Mouse (Mus musculus) G1E-ER4 (cell line): ENCODE measurements around the gene Osgin1. TPM values are rescaled to one million over a fixed set of nuclear protein-coding genes. Genes with fewer than 3 reads are reported as not detected.

ENCODE experiments used
- GATA1 ChIP-seq: IDR thresholded peaks from one replicate; pipeline ENCODE4 v1.8.0; 2012; ENCODE audit warnings: low read length, inconsistent platforms
- polyA plus RNA-seq: library from polyadenylated mRNA; stranded (reverse); fragments of >175 nt; gene quantifications from 2 replicates; pipeline ENCODE4 v1.2.3, GENCODE M21; 2012

The Osgin1 gene
- 0.04 and 0.11 TPM in 2 replicates for polyA plus RNA-seq

DNA sequence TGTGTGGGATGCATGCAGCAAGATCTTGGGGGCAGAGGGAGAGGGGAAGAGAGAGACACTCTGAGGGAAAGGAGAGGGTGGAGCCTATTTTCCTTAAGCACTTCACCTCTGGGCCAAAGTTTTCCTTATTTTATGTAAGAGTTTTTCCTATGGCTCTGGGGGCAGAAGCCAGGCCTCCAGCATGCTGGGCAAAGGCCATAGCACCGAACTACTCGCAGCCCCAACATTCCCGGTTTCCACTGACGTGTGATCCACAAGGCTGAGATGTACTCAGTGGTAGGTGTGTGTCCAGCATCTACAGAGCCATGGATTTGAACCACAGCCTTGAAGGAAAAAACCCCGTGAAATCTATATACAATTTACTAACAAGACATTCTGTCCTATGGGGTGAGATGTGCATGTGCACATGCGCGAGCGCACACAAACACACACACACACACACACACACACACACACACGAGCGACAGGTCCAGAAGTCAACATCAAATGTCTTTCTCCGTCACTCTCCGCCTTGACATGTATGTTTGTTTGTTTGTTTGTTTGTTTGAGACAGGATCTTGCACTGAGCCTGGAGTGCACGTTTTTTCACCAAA lies at the start of gene Osgin1:
Osgin1 (plus strand) TSS at position 543 of the 593 bp plus-strand sequence.
- TF ChIP-seq GATA1, result no peak

DNA sequence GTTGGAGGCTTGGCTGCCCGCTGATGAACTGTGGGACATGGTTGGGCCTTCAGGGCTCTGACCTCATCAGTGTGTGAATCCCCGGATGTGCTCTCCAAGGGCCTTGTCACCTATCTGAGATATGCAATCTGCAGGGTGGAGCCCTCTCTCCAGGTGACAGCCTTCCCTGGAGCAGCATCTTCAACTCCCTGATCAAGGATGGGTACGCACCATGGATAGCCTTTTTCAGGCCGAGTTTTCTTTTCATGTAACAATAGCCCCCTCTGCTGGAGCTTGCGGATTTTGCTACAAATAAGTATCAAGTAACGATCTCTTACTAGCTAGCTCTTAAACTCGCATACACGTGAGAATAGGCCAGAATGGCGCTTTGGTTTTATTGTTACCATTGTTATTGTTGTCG lies 49.4 kb upstream of the Osgin1 start:
- TF ChIP-seq GATA1, result no peak

DNA sequence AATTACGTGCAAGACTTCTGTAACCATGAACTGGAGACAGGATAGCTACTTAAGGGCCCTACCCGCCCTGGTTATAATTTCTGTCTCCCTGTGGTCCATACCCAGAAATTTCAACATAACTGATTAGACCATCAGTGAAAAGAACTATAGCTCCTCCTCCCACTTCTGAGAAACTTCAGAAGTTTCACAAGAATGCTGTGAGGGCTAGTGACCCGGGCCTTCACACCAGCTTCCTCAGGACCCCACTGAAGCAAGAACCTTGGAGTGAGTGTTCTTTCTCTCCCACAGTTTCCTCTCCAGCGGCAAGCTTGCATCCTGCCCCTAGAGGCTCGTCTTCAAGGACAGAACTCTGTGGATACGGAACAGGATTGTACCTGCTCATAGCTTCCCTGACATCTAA lies 48.1 kb upstream of the Osgin1 start:
- no peak for TF ChIP-seq GATA1

DNA sequence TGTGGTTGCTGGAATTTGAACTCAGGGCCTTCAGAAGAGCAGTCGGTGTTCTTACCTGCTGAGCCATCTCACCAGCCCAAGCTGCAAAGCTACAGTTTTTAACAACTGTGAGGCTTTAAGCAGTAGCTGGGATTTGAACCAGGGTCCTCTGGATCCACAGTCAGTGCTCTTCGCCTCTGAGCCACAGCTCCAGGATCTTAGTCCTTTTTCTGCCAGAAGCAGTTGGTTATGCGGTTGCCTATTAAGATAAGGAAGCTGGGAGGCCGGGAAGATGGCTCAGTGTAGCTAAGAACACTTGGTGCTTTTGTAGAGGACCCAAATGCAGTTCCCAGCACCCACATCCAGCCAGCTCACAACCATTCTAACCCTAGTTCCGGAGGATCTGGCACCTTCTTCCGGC lies 46.9 kb upstream of the Osgin1 start:
- no peak for TF ChIP-seq GATA1

DNA sequence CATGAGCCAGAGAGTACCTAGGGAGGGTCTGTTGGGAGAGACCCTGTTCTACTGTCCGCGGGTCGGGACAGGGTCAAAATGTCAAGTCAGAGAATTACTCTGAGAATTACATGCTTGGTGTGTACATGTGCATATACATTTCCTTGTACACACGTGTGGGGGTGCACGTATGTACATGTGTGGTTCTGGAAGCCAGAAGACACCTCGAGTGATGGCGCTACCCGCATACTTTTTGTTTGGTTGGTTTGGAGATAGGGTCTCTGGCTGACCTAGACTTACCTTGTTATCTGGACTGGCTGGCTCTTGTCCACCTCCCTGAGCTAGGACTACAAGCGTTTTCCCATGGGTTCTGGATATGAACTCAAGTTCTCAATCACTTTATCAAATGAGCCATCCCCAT lies 39.8 kb upstream of the Osgin1 start:
- no peak for TF ChIP-seq GATA1

DNA sequence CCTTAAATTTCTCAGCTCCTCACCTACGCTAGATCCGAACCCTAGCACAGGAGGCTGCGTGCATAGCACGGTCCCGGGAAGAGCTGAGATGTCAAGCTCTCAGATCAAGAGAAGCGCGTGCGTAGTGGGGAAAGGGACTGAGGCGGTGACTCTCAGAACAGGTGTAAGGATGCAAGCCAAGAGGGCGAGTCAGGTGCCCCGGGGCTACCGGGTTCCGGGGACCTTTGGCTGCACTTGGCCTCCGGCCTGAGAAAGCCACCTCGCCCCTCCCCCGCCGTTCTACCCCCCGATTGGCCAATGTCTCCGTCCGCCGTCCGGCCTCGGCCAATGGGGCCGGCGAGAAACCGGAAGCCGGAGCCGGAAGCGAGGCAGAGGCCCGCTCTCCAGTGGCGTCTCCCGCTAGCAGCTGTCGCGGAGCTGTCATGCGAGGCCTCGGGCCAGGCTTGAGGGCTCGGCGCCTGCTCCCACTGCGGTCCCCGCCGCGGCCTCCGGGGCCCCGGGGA lies 39.3 kb upstream of the Osgin1 start, which contains the start of gene Mlycd:
Mlycd (plus strand) TSS at position 355 of the 503 bp plus-strand sequence.
- TF ChIP-seq GATA1, result no peak

DNA sequence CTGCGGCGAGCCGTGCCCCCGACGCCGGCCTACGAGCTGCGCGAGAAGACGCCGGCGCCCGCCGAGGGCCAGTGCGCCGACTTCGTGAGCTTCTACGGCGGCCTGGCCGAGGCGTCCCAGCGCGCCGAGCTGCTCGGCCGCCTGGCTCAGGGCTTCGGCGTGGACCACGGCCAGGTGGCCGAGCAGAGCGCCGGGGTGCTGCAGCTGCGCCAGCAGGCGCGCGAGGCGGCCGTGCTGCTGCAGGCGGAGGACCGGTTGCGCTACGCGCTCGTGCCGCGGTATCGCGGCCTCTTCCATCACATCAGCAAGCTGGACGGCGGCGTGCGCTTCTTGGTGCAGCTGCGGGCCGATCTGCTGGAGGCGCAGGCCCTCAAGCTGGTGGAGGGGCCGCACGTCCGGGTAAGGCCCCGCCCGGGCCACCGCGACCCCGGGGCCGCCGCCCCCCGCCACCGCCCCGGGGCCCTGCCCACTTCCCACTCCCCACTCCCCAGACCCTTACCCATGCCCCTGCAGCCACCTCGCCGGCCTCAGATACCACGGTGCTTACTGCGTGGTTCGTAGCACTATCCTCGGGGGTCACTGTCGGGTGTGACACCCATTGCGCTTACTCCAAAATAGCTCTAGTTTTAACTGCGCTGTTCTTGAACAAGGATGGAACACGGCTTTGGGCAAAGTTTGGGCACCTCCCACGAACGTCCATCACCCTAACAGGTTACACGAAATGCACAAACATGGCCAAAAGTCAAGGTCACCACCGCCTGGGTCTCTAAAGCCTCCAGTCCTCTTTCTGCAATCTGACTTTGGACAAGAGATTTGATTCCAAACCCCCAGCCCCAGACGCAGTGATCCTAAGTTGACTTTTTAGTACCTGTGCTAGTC lies 38.6 kb upstream of the Osgin1 start:
- TF ChIP-seq GATA1, result no peak

DNA sequence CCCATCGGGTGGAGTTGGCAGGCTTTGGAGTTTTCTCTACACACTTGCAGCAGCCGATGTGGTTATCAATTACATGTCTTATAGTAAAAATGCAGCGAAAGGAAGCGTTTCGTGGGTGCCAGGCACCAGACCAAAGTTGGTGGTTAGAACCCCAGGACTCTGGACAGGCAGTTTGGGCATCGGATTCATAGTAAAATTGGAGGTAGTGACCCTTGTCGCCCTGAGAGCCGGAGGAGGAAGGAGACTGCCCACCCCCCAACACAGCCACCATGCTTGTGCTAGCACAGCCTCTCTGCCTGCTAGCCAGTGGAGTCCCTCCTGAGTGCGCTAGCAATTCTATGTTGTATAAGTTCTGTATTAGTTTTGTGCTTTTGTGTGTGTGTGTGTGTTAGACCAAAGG lies 35.4 kb upstream of the Osgin1 start:
- no peak for TF ChIP-seq GATA1

DNA sequence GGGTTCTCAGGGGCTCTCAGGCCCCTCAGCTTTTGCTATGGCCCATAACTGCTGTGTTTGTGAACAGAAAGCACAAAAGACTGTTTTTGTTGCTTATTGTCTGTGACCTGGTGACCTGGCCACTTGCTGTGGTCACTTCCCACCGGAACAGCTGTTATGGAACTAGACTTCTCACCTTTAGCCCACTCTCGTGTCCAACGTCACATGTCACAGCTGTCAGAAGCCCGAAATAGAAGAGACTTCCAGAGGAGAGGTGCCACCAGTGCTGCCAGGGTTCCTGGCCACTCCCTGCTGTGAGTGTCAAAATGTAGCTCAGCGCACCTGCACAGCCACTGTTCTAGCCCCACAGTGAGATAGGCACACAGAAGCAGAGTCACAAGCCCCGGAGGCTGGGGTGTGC lies 34.7 kb upstream of the Osgin1 start:
- no peak for TF ChIP-seq GATA1

DNA sequence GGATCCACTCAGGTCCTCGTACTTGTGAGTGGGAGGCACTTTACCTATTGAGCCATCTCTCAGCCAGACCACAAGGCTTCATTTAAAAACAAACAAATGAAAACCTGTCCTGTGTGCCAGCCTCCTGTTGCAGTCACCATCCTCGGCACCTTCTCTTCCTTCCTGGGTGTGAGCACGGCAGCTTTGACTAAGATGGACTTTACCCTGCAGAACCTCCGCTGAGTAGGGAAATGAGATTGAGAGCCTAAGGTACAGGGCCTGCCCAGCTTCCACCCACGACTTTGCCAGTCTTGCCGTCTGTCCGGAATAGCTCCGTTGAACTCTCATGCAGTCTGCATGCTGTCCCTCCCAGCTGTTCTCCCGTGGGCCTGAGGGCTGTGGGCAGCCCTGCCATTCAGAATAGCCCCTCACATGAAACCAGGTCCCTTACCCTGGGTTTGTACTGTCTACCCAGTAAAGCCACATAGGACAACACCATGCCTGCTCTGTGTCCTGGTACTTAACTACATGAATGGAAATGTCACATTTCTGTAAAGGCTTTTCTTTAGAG lies 33.7 kb upstream of the Osgin1 start:
- no peak for TF ChIP-seq GATA1

DNA sequence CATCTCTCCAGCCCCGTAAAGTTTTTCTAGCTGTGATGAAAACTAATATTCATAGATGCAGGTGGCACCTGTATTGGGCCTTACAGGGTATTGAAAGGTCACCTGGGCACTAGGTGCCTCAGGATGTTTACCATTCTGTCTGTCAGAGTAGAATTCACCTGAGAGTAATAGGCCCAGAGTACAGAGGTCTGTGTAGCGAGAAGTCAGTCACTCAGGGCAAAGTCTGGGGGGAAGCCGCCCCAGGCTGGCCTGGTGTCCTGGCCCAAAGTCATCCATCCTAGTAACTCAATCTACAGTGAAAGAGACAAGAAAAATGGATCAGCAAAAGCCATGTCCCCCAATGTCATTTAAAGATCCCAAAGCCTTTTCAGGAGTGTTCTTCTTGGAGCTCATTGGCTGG lies 33.0 kb upstream of the Osgin1 start:
- TF ChIP-seq GATA1, result no peak

DNA sequence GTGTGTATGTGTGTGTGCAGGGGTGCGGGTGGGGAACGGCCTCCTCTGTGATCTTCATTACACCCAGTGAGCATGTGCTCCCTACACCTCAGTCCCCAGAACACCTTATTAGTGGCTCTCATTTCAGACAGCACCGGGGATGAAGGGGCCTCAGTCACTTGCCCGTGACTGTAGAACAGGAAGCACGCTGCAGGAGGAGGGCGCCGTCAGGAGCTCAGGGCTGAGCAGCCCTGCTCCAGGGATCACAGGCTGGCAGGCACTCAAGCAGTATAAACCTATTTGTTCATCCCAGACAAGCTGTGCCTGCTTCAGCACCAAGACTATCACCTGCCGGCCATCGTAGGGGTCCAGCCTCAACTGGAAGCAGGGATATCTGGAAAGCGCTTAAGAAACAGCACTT lies 30.0 kb upstream of the Osgin1 start:
- TF ChIP-seq GATA1, result no peak

DNA sequence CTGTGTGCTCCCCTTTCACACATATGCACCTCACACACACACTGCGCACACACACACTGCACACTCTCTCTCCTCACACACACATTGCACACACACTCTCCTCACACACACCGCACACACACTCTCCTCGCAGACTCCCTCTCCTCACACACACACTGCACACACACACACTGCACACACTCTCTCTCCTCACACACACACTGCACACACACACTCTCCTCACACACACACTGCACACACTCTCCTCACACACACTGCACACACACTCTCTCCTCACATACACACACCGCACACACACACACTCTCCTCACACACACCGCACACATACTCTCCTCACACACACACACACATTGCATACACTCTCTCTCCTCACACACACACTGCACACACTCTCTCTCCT lies 29.3 kb upstream of the Osgin1 start:
- no peak for TF ChIP-seq GATA1

DNA sequence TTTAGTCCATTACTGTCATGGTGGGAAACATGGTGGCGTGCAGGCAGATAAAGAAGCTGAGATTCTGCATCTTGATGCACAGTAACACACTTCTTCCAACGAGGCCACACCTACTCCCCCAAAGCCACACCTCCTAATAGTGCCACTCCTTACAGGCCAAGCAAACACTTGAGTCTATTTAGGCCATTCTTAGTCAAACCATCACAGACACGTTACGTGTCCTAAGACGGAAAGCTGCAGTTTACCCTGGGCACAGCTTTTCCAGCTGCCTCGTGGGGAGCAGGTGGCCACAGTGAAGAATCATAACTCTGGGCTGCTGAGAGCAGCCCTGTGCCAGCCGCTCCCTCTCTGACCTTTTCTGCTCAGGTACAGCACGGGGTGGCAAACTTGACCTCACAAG lies 25.6 kb upstream of the Osgin1 start:
- TF ChIP-seq GATA1, result no peak

DNA sequence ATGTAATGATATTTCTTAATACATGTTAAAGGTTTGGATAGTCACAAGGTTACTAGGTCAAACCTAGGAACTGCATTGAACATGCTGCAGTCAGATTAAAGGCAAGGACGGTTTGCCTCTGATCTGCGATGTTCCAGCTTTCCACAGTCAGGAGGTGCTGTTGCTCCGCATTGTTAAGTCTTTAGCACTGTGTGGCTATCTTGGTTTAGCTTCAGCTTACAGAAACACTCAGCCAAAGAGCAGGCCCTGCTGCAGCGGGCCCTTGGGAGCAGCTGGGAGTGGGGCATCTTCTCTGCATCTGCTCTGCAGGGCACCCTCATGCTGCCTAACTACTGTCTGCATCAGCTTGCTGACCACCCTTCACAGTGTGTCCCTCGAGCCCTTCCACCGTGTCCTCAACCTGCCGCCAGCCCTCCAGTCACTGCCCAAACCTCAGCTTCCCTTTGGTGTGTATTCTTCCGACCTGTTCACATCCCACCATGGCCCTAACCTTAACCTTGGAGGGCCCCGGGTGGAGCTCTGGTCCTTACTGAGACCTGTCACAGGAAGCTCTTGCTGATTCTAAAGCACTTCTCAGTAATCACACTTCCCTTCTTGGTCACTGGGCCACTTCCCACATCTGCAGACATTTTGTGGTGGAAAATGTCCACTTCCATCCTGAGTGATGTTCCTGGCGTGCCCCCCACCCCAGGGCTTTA lies 21.7 kb upstream of the Osgin1 start:
- no peak for TF ChIP-seq GATA1
